Mouse (Mus musculus) hindbrain, postnatal 0 days (tissue): ENCODE measurements around the gene Ahdc1. TPM values are rescaled to one million over a fixed set of nuclear protein-coding genes. Genes with fewer than 3 reads are reported as not detected.
A peak's percentile ranks its signal among the peaks of the same experiment; 100 is the strongest.

Source experiments
- ATAC-seq: fragments of 200-750 bp; cut with Nextera tagmentation; 2 replicates; pipeline ENCODE4 v1.8.0; 2017; ENCODE audit warnings: mild to moderate bottlenecking, moderate TSS enrichment, moderate library complexity
- DNase-seq: peaks from one replicate; pipeline ENCODE4 v3.0.0-alpha.2; 2015; ENCODE audit warnings: low spot score
- H3K27ac ChIP-seq: fragments of 300-500 bp; sonication (generic); 2 replicates; pipeline ENCODE4 v1.5.1; 2014; ENCODE audit warnings: mild to moderate bottlenecking
- H3K27me3 ChIP-seq: fragments of 300-500 bp; sonication (generic); 2 replicates; pipeline ENCODE4 v1.6.1; 2014; ENCODE audit warnings: low read length, mixed read lengths; ENCODE audit not compliant: insufficient read depth
- H3K36me3 ChIP-seq: fragments of 300-500 bp; sonication (generic); 2 replicates; pipeline ENCODE4 v1.6.1; 2014; ENCODE audit warnings: low read length, mixed read lengths; ENCODE audit not compliant: insufficient read depth
- H3K4me1 ChIP-seq: fragments of 300-500 bp; sonication (generic); 2 replicates; pipeline ENCODE4 v1.6.1; 2014; ENCODE audit warnings: antibody characterized with exemption, low read length, mixed read lengths; ENCODE audit not compliant: insufficient read depth
- H3K4me2 ChIP-seq: fragments of 300-500 bp; sonication (generic); 2 replicates; pipeline ENCODE4 v1.6.1; 2014; ENCODE audit warnings: low read depth, mild to moderate bottlenecking, low read length, moderate library complexity, mixed read lengths
- H3K4me3 ChIP-seq: fragments of 300-500 bp; sonication (generic); 2 replicates; pipeline ENCODE4 v1.5.1; 2014; ENCODE audit warnings: low read length
- H3K9ac ChIP-seq: fragments of 300-500 bp; sonication (generic); replicated peaks from 2 replicates; pipeline ENCODE4 v1.6.1; 2014; ENCODE audit warnings: mild to moderate bottlenecking, low read length, moderate library complexity, mixed read lengths
- H3K9me3 ChIP-seq: fragments of 300-500 bp; sonication (generic); 2 replicates; pipeline ENCODE4 v1.6.1; 2016; ENCODE audit warnings: low read length, mixed read lengths
- CTCF ChIP-seq: IDR thresholded peaks from 2 replicates; pipeline ENCODE4 v1.5.1; 2016; ENCODE audit warnings: antibody characterized with exemption, control low read depth, low read depth
- WGBS: fragments of 180-500 bp; shearing (Covaris S2); extraction: QIAGEN DNeasy Blood & Tissue Kit; methylation state at CpG from one replicate; pipeline ENCODE4 v1.1.7; 2014; 5-methylcytosine and 5-hydroxymethylcytosine counted together
- polyA plus RNA-seq: library from polyadenylated mRNA; unstranded; fragments of >200 nt; fragmentation: Nextera tagmentation; extraction: Ambion mirVana; gene quantifications from 2 replicates; pipeline ENCODE4 v1.2.1, GENCODE M21; 2015
- total RNA-seq: library from RNA; depleted of rRNA; stranded (reverse); fragments of >200 nt; gene quantifications from 2 replicates; pipeline ENCODE4 v1.2.3, GENCODE M21; 2014

Ahdc1 gene
- total and polyA plus RNA-seq, 2 experiments from 2014 or later: 10.8 to 106 TPM

- no peak for ATAC-seq
- TF ChIP-seq CTCF: no peak
- Histone ChIP-seq H3K4me3 (no peak overlapping the region), H3K27me3 (no peaks in the 10 kb centered on the region), H3K27ac (no peak overlapping the region), H3K4me1 (peaks cover 19% of the 10 kb centered on the region), H3K4me2 (no peak overlapping the region), H3K36me3 (no peaks in the 10 kb centered on the region), H3K9me3 (no peaks in the 10 kb centered on the region), H3K9ac (no peak overlapping the region)
- WGBS: 80% methylated on average over 6 of the region's 6 CpGs
- no peak for DNase-seq
Measured at GRCm38 (mm10) chr4:133028875-133029274, 17.8 kb downstream of the Ahdc1 start.

- DNase-seq (no peak), ATAC-seq (no peak)
- WGBS: 88% methylated on average over 8 of the region's 8 CpGs
- TF ChIP-seq CTCF: no peak
- H3K4me3 ChIP-seq: no peak overlapping the region
- 0 out of 2 replicates have a peak, but pooled peaks cover 4% of the 10 kb centered on the region for H3K4me1 ChIP-seq
- H3K36me3 ChIP-seq: no peaks in the 10 kb centered on the region
- no peaks in the 10 kb centered on the region for H3K9me3 ChIP-seq
- no peak overlapping the region for H3K9ac ChIP-seq
- H3K4me2 ChIP-seq: no peak overlapping the region
- no peak overlapping the region for H3K27ac ChIP-seq
- no peaks in the 10 kb centered on the region for H3K27me3 ChIP-seq
Measured at GRCm38 (mm10) chr4:133032410-133033095, 21.5 kb downstream of the Ahdc1 start.

GRCm38 (mm10) chr4:133034478-133034877, 23.4 kb downstream of the Ahdc1 start:
- no peaks in the 10 kb centered on the region for H3K36me3 ChIP-seq
- no peaks in the 10 kb centered on the region for H3K27me3 ChIP-seq
- H3K9me3 ChIP-seq: no peaks in the 10 kb centered on the region
- no peak overlapping the region for H3K4me3 ChIP-seq
- TF ChIP-seq CTCF: no peak
- H3K4me2 ChIP-seq: no peak overlapping the region
- no peak overlapping the region for H3K27ac ChIP-seq
- peaks cover 10% of the 10 kb centered on the region; the same call in 1 of the 2 replicates for H3K4me1 ChIP-seq
- no peak overlapping the region for H3K9ac ChIP-seq
- no peak for ATAC-seq
- no peak for DNase-seq
- WGBS: 76% methylated on average over 10 of the region's 10 CpGs

- Histone ChIP-seq H3K27me3 (no peaks in the 10 kb centered on the region), H3K4me3 (no peak overlapping the region), H3K4me1 (peaks cover 10% of the 10 kb centered on the region; the same call in 1 of the 2 replicates), H3K27ac (peak overlapping the region; percentile 41; the same call in 1 of the 2 replicates), H3K4me2 (no peak overlapping the region), H3K9ac (no peak overlapping the region), H3K36me3 (no peaks in the 10 kb centered on the region), H3K9me3 (no peaks in the 10 kb centered on the region)
- 68% methylated on average over 1 of the region's 1 CpGs for WGBS
- no peak for DNase-seq
- TF ChIP-seq CTCF: no peak
- no peak for ATAC-seq
Measured at GRCm38 (mm10) chr4:133035446-133035845, 24.4 kb downstream of the Ahdc1 start.

GRCm38 (mm10) chr4:133035946-133036345, 24.9 kb downstream of the Ahdc1 start:
- DNase-seq (no peak), ATAC-seq (no peak)
- Histone ChIP-seq H3K4me3 (no peak overlapping the region), H3K4me2 (no peak overlapping the region), H3K9me3 (no peaks in the 10 kb centered on the region), H3K36me3 (no peaks in the 10 kb centered on the region), H3K27ac (peak overlapping the region; percentile 41; the same call in 1 of the 2 replicates), H3K4me1 (peaks cover 10% of the 10 kb centered on the region; the same call in 1 of the 2 replicates), H3K9ac (no peak overlapping the region), H3K27me3 (no peaks in the 10 kb centered on the region)
- 47% methylated on average over 3 of the region's 3 CpGs for WGBS
- TF ChIP-seq CTCF: no peak

- WGBS: 19% methylated on average over 9 of the region's 9 CpGs
- no peaks in the 10 kb centered on the region for H3K36me3 ChIP-seq
- ATAC-seq (no peak), DNase-seq (no peak)
- no peaks in the 10 kb centered on the region for H3K27me3 ChIP-seq
- TF ChIP-seq CTCF: no peak
- no peak overlapping the region for H3K9ac ChIP-seq
- no peak overlapping the region for H3K4me3 ChIP-seq
- peaks cover 21% of the 10 kb centered on the region for H3K4me1 ChIP-seq
- no peak overlapping the region for H3K27ac ChIP-seq
- no peak overlapping the region for H3K4me2 ChIP-seq
- no peaks in the 10 kb centered on the region for H3K9me3 ChIP-seq
Measured at GRCm38 (mm10) chr4:133037293-133037692, 26.2 kb downstream of the Ahdc1 start.

- H3K9me3 ChIP-seq: no peaks in the 10 kb centered on the region
- H3K27ac ChIP-seq: no peak overlapping the region
- WGBS: 23% methylated on average over 6 of the region's 6 CpGs
- no peak overlapping the region for H3K4me3 ChIP-seq
- no peak for DNase-seq
- no peaks in the 10 kb centered on the region for H3K27me3 ChIP-seq
- no peak overlapping the region for H3K9ac ChIP-seq
- peaks cover 26% of the 10 kb centered on the region for H3K4me1 ChIP-seq
- peak overlapping the region; percentile 98 for H3K4me2 ChIP-seq
- no peaks in the 10 kb centered on the region for H3K36me3 ChIP-seq
- ATAC-seq: no peak
- TF ChIP-seq CTCF: no peak
Measured at GRCm38 (mm10) chr4:133037798-133038197, 26.7 kb downstream of the Ahdc1 start.
